Mouse (Mus musculus) heart, adult 18-20 months (tissue): ENCODE measurements around the gene Kiss1. TPM values are rescaled to one million over a fixed set of nuclear protein-coding genes. Genes with fewer than 3 reads are reported as not detected.
A peak's percentile ranks its signal among the peaks of the same experiment; 100 is the strongest.

Experiments
- DNase-seq, 2 experiments: peaks; one replicate each; pipeline ENCODE4 v3.0.0; 2021 to 2022; ENCODE audit warnings: mixed read lengths in 1 of 2
- total RNA-seq, 2 experiments: library from RNA; stranded (reverse); gene quantifications; 2 replicates each; pipeline ENCODE4 v1.2.3; 2021

Kiss1 gene
- total RNA-seq, 2 experiments from 2014 or later: not detected

DNA sequence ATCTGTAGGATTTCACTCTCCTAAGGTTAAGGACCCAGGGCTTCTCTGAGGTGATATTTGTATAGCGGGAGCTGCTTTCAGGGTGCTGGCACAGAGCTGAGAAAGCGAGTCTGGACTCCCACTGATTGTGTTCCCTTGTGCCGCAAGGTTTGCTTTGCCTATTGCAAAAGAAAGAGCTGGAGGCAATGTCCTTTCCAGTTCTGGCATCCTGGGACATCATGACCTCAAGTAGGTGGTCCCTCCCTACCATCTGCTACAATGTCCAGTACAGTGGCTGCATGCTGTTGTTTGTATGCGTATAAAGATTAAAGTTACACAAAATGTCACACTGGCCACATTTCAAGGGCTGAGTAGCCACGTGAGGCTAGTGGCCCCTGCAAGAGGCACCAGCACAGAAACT is 40.4 kb downstream of the Kiss1 start:
- no peak for DNase-seq

DNA sequence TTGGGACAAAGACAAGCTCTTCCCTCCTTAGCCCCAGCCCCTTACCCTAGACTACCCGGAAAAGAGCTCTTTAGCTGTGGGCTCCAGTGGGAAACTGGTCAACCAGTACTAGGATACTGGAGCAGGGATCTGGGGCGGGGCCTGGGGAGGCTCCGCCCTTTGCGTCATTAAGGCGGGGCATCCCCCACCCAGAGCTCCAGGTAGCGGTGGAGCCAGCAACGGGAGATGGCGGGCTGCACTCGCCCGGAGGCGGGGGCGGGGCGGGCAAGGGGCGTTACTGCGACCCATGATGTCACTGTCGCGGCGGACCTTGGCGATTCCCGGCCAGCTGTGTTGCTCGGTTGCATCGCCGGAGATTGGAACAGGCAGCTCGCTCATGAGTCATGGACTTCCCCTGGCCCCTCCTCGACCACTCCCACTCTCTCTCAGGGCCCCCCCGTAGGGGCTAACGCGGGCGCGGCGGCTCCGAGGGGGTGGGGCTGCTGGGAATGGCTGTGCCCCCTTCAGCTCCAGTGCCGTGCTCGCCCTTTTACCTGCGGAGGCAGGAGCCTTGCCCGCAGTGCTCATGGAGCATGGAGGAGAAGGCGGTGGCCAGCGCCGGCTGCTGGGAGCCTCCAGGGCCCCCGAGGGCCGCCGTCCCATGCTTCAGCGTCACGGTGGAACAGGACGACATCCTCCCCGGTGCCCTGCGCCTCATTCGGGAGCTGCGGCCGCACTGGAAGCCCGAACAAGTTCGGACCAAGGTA is 41.8 kb downstream of the Kiss1 start, which contains the start of gene Etnk2:
Etnk2 (plus strand) TSS at position 297 of the 746 bp plus-strand sequence.
- peak; percentile 80 to 84 for DNase-seq

- DNase-seq: no peak
Measured at GRCm38 (mm10) chr1:133364022-133364630, 42.5 kb downstream of the Kiss1 start.

- no peak for DNase-seq
Measured at GRCm38 (mm10) chr1:133364890-133365289, 43.2 kb downstream of the Kiss1 start.

DNA sequence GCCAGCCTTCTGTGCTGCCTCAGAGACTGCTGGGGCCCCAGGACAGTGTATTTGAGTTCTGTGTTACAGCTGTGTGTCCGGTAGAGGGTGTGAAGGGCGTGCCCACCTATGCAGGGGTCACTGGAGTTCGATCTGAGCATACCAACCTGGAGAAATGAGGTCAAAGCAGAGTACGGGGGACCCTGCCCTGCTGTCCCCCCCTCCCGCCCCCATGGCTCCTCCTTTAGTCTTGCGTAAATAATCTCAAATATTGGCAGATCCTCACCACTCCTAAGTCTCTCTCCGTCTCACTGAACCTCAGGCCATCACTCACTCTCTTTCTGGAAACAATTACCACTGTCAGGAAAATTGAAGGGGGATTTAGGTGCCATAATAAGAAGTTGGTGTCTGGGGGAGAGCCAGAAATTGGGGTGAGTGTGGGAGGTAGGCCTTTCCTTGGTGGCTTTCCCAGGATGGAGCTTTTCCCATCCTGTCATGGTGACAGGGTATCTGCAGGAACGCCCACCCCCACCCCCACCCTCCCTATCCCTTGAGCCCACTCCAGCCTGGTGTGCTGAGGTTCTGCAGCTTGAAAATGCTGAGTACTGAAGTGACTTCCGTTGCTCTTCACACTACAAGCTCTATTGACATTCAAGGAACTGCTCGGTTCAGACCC is 45.4 kb downstream of the Kiss1 start:
- no peak for DNase-seq

DNA sequence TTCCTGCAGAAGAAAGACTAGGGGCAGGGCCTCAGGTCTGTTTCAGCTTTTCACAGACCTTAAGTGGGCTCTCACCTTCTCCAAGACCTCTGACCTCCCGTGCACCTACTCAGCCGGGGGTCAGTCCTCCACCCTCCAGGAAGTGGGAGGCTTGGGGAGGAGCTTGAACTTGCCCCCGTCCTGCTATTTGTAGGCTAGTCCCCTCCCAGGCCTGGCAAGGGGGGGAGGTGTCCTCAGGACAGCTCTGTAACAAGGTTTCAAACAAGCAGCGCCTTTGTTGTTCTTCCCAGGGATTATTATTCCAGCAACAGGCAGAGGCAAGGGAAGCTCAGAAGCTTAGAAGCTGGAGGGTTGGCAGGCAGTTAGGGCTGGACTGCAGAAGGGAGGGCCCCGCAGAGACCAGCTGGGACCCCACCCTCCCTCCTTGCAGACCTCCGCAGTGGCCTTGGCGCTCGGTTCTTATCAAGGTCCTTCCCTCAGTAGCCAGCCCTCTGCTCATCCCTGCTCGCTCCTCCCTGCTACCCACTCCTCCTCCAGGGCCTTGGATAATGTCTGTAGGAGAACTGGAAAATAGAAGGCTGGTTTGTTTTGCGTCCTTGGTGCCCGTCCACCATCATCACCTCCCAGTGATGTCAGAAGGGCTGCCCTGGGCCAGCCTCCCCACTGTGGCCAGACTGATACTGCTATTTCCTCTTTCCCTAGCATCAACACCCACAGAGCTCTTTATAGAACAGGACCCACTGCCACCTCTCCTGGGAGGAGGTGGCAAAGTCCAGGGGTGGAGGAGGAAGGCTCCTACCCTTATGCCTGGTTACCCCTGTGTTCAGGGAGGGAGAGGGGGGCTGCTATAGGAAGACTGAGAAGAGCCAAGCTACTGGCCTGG is 46.2 kb downstream of the Kiss1 start:
- peak in 1 of 2 experiments; percentile 53 for DNase-seq

DNA sequence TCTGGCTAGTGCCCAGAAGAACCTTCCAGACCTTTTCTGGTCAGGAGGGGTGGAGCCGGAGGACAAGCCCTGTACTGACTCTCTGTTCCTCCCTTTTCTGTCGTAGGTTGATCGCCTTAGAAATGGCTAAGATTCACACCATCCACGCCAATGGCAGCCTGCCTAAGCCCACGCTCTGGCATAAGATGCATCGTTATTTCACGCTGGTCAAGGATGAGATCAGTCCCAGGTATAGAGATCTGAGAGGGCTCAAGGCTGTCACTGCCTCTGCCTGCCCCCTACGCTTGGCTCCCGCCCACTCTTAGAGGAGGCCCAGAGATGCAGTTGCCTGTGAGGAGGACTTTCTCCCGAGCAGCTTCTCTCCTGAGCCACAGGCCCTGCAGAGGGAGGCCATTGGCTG is 47.0 kb downstream of the Kiss1 start:
- DNase-seq: no peak

- DNase-seq: no peak
Measured at GRCm38 (mm10) chr1:133370352-133370751, 48.7 kb downstream of the Kiss1 start.

DNA sequence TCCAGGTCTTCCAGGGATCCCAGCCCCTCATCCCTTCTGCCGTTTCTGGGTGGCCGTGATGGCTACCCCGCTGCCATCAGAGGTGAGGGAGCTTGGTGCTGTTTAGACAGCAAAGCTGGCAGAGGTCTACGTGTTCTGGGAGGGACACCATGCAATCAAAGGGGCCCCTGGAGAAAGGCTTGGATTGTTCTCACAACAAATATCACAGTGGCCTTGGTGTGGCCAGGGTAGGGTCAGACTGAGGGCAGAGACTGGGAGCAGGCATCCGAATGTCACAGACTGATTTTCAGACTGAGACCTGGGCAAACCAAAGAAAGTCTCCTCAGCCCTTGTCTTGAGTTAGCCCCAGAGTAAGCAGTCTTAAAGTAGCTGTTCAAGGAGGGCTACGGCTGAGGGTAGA is 49.8 kb downstream of the Kiss1 start:
- DNase-seq: no peak

GRCm38 (mm10) chr1:133372113-133372512 is 50.4 kb downstream of the Kiss1 start:
- DNase-seq: no peak

DNA sequence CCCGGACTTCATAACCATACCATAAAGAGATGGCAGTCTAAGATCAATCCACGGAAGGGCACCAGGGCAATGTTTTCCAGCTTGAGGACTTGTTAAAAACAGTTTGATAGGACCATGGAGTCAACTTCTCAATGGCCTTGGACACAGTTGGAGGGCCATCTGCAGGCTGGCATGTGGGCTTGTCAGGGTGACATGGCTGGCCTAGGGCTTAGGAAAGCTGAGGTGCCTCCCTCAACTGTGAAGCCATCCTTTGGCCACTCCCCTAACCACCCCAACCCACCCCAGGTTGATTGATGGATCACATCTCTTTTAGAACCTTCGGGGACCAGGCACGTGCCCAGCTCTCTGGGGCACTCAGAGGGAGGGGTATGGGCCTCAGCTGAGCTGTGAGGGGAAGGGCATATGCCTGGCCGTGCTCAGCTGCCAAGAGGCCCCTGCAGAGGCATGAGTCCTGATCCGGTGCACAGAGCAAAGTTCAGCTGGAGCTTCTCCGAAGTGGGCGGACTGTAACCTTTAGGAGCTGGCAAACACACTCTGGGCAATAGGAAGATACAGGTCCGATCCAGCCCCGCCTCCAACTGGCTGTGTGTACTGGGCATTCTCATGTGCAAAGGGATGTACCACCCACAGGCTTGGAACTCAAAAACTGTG is 54.1 kb downstream of the Kiss1 start:
- DNase-seq: no peak

DNA sequence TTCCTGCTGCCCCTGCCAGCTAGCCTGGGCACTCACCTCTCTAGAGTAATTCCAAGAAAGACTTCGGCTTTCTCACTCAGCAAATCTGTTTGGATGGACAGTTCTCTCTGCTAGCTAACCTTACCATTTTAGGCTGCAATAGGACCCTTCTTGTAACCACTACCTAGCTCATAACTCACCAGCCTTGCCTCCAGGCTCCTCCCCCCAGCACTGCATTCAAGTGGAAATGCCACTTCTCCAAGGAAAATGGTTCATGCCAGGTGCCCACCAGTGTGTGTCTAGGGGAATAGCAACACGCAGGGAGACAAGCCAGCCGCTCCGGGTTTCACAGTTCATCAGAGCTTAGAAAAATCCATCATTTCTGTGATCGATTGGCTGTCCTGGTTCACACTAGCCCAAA is 55.9 kb downstream of the Kiss1 start:
- no peak for DNase-seq

Other genes starting within 250 kb of the Kiss1 start
- 10 to 100 TPM; 21.6 to 23.1 TPM for gene Ppp1r15b, start 190.7 kb upstream of the Kiss1 start, total RNA-seq
- 10 to 100 TPM; 40.5 to 47.7 TPM for gene Plekha6, start 157.7 kb upstream of the Kiss1 start, total RNA-seq
- not detected for gene Golt1a, start 12.1 kb upstream of the Kiss1 start, total RNA-seq
- gene Ren1, start 28.6 kb downstream of the Kiss1 start, total RNA-seq: not detected
- gene Etnk2, start 41.7 kb downstream of the Kiss1 start, total RNA-seq: under 1 TPM; 0.21 to 0.52 TPM
- gene Sox13, start 102.5 kb downstream of the Kiss1 start, total RNA-seq: 10 to 100 TPM in 1 of 2 experiments, 1 to 10 TPM in 1; 9.8 to 10.8 TPM